Mouse (Mus musculus) hindbrain, embryonic 11.5 days (tissue): ENCODE measurements around the gene Cysrt1. TPM values are rescaled to one million over a fixed set of nuclear protein-coding genes. Genes with fewer than 3 reads are reported as not detected.

Source experiments
- polyA plus RNA-seq: library from polyadenylated mRNA; unstranded; fragments of >200 nt; fragmentation: Nextera tagmentation; extraction: Ambion mirVana; gene quantifications from 2 replicates; pipeline ENCODE4 v1.2.1, GENCODE M21; 2014

The Cysrt1 gene
- polyA plus RNA-seq, 1 experiment from 2014 or later, result not detected

Other genes with a start within 250 kb of the Cysrt1 start
- gene Nsmf, start 188.1 kb downstream of the Cysrt1 start, polyA plus RNA-seq, result 37.6 and 51.1 TPM in 2 replicates
- not detected in 2 replicates for gene Entpd8, start 162.1 kb downstream of the Cysrt1 start, polyA plus RNA-seq
- not detected in 2 replicates for gene Noxa1, start 147.3 kb downstream of the Cysrt1 start, polyA plus RNA-seq
- 44.6 and 60.5 TPM in 2 replicates for gene Nrarp, start 61.7 kb downstream of the Cysrt1 start, polyA plus RNA-seq
- 0.94 and 2.4 TPM in 2 replicates for gene Tor4a, start 45.6 kb downstream of the Cysrt1 start, polyA plus RNA-seq
- 89.6 and 93.7 TPM in 2 replicates for gene Nelfb, start 31.0 kb downstream of the Cysrt1 start, polyA plus RNA-seq
- gene Stpg3, start 27.8 kb downstream of the Cysrt1 start, polyA plus RNA-seq, result not detected in 2 replicates
- gene Fam166a, start 23.7 kb downstream of the Cysrt1 start, polyA plus RNA-seq, result not detected in 2 replicates
- 519 and 526 TPM in 2 replicates for gene Tubb4b, start 17.8 kb downstream of the Cysrt1 start, polyA plus RNA-seq
- not detected in 2 replicates for gene Slc34a3, start 8.1 kb downstream of the Cysrt1 start, polyA plus RNA-seq
- not detected in 2 replicates for gene Rnf224, start 5.7 kb downstream of the Cysrt1 start, polyA plus RNA-seq
- gene Rnf208, start 197 bp downstream of the Cysrt1 start, polyA plus RNA-seq, result 21.7 and 23.9 TPM in 2 replicates
- gene AL732309.1, start 4.4 kb upstream of the Cysrt1 start, polyA plus RNA-seq, result 4.3 and 4.9 TPM in 2 replicates
- 12.2 and 14.6 TPM in 2 replicates for gene Tmem203, start 13.0 kb upstream of the Cysrt1 start, polyA plus RNA-seq
- gene Tprn, start 20.2 kb upstream of the Cysrt1 start, polyA plus RNA-seq, result 4.0 and 4.5 TPM in 2 replicates
- gene Ssna1, start 30.0 kb upstream of the Cysrt1 start, polyA plus RNA-seq, result 244 and 248 TPM in 2 replicates
- gene Anapc2, start 30.0 kb upstream of the Cysrt1 start, polyA plus RNA-seq, result 107 and 110 TPM in 2 replicates
- not detected in 2 replicates for gene Tmem210, start 45.7 kb upstream of the Cysrt1 start, polyA plus RNA-seq
- not detected in 2 replicates for gene Lrrc26, start 47.5 kb upstream of the Cysrt1 start, polyA plus RNA-seq
- gene Grin1, start 76.7 kb upstream of the Cysrt1 start, polyA plus RNA-seq, result 3.6 and 3.9 TPM in 2 replicates
- 86.7 and 133 TPM in 2 replicates for gene Man1b1, start 89.9 kb upstream of the Cysrt1 start, polyA plus RNA-seq
- 13.4 and 21.3 TPM in 2 replicates for gene Dpp7, start 113.9 kb upstream of the Cysrt1 start, polyA plus RNA-seq
- gene Uap1l1, start 123.2 kb upstream of the Cysrt1 start, polyA plus RNA-seq, result 4.1 and 6.5 TPM in 2 replicates
- 41.0 and 45.2 TPM in 2 replicates for gene Sapcd2, start 129.9 kb upstream of the Cysrt1 start, polyA plus RNA-seq
- 0.21 TPM in 1 of 2 replicates, not detected in the other for gene Entpd2, start 153.4 kb upstream of the Cysrt1 start, polyA plus RNA-seq
- 123 and 151 TPM in 2 replicates for gene Npdc1, start 156.9 kb upstream of the Cysrt1 start, polyA plus RNA-seq
- gene Fut7, start 180.8 kb upstream of the Cysrt1 start, polyA plus RNA-seq, result 0.11 TPM in 1 of 2 replicates, not detected in the other
- 3.5 and 3.7 TPM in 2 replicates for gene Abca2, start 186.3 kb upstream of the Cysrt1 start, polyA plus RNA-seq
- gene Clic3, start 214.4 kb upstream of the Cysrt1 start, polyA plus RNA-seq, result 0.57 TPM in 1 of 2 replicates, not detected in the other
- 27.6 and 28.0 TPM in 2 replicates for gene Paxx, start 218.6 kb upstream of the Cysrt1 start, polyA plus RNA-seq
- gene Ptgds, start 227.6 kb upstream of the Cysrt1 start, polyA plus RNA-seq, result 0.39 and 0.64 TPM in 2 replicates